Mouse (Mus musculus): ENCODE results near the gene 9230113P08Rik.
"Not testable (repeated sequence)": the region's sequence is repeated elsewhere in the genome, so short reads cannot be mapped to it uniquely, and the experiment has no call there.

9230113P08Rik gene

GRCm38 (mm10) chr9:35908123-35908522 lies at the start of gene 9230113P08Rik:
Gene 9230113P08Rik, plus strand, starts transcription at chr9:35908423.
- not testable (repeated sequence) for DNase-seq (ENCODE audit: low spot score)

- DNase-seq (ENCODE audit: low spot score): not testable (repeated sequence)
Measured at GRCm38 (mm10) chr9:35893112-35893511, 15.1 kb upstream of the 9230113P08Rik start.

- no peak for DNase-seq (ENCODE audit: low spot score)
Measured at GRCm38 (mm10) chr9:35904494-35904893, 3.7 kb upstream of the 9230113P08Rik start.

- DNase-seq (ENCODE audit: low spot score): no peak
Measured at GRCm38 (mm10) chr9:35930817-35931216, 22.6 kb downstream of the 9230113P08Rik start.

Measured in lung, postnatal 25 days (tissue).